Mouse (Mus musculus) forebrain, embryonic 12.5 days (tissue): ENCODE measurements around the gene Cer1. TPM values are rescaled to one million over a fixed set of nuclear protein-coding genes. Genes with fewer than 3 reads are reported as not detected.

Experiments
- ATAC-seq: fragments of 200-750 bp; cut with Nextera tagmentation; 2 replicates; pipeline ENCODE4 v1.8.0; 2017; ENCODE audit warnings: moderate TSS enrichment; ENCODE audit not compliant: low FRiP score
- H3K27ac ChIP-seq: fragments of 300-500 bp; sonication (generic); 2 replicates; pipeline ENCODE4 v1.5.1; 2016; ENCODE audit warnings: mild to moderate bottlenecking
- H3K27me3 ChIP-seq: fragments of 300-500 bp; sonication (generic); 2 replicates; pipeline ENCODE4 v1.6.1; 2016; ENCODE audit warnings: mild to moderate bottlenecking
- H3K36me3 ChIP-seq: fragments of 300-500 bp; sonication (generic); replicated peaks from 2 replicates; pipeline ENCODE4 v1.6.1; 2016; ENCODE audit warnings: mild to moderate bottlenecking
- H3K4me1 ChIP-seq: fragments of 300-500 bp; sonication (generic); 2 replicates; pipeline ENCODE4 v1.6.1; 2016
- H3K4me2 ChIP-seq: fragments of 300-500 bp; sonication (generic); 2 replicates; pipeline ENCODE4 v1.6.1; 2016; ENCODE audit warnings: mild to moderate bottlenecking, moderate library complexity
- H3K4me3 ChIP-seq: fragments of 300-500 bp; sonication (generic); replicated peaks from 2 replicates; pipeline ENCODE4 v1.5.1; 2016; ENCODE audit warnings: mild to moderate bottlenecking
- H3K9ac ChIP-seq: fragments of 300-500 bp; sonication (generic); 2 replicates; pipeline ENCODE4 v1.6.1; 2016; ENCODE audit warnings: mild to moderate bottlenecking
- H3K9me3 ChIP-seq: fragments of 300-500 bp; sonication (generic); 2 replicates; pipeline ENCODE4 v1.6.1; 2016
- WGBS: fragments of 180-500 bp; shearing (Covaris S2); methylation state at CpG from one replicate; pipeline ENCODE4 v1.1.7; 2016; 5-methylcytosine and 5-hydroxymethylcytosine counted together
- polyA plus RNA-seq: library from polyadenylated mRNA; unstranded; fragments of >200 nt; fragmentation: Nextera tagmentation; extraction: Ambion mirVana; gene quantifications from 2 replicates; pipeline ENCODE4 v1.2.1, GENCODE M21; 2016

Cer1 gene
- polyA plus RNA-seq, 1 experiment from 2014 or later = not detected

DNA sequence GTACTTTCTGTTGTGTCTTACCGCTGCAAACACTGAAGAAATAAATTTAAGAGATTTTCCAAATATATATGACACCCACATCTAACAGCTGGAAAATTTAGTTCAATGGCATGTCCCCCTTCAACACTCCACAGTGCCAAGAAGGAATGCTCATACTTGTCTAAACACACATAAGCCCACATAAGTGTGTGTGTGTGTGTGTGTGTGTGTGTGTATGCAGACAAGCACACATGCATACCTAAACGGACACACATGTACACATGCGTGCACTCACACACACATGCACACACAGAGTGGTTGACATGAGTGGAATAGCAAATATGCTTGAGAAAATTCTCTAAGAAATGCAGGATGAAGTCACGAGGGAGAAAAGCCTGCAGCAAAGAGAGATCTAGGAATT, 12.4 kb downstream of the Cer1 start:
- Histone ChIP-seq H3K4me3 (no peak overlapping the region), H3K9ac (no peak overlapping the region), H3K9me3 (no peaks in the 10 kb centered on the region), H3K4me1 (peaks cover 9% of the 10 kb centered on the region), H3K4me2 (no peak overlapping the region), H3K36me3 (no peaks in the 10 kb centered on the region), H3K27me3 (no peaks in the 10 kb centered on the region), H3K27ac (no peak overlapping the region)
- ATAC-seq = no peak
- WGBS = 81% methylated on average over 4 of the region's 4 CpGs

DNA sequence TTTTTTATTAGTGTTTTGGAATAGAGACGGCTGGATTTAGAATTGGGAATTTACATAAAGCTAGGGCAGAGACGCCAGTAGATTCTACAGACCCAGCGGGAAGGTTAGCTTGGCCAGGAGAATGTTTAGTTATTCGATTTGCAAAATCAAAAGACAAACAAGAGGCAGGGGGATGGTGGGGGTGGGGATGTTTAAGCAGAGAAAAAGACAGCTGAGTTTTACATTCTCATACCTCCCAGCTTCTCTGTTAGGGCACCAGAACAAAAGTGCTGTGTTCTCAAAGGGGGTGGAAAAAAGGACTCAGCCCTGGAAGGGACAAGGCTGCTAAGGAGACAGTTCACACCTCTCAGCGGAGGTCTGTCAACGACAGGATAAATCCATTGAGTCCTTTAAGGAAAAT, 12.8 kb downstream of the Cer1 start:
- no peak overlapping the region for H3K4me3 ChIP-seq
- no peaks in the 10 kb centered on the region for H3K9me3 ChIP-seq
- ATAC-seq = no peak
- H3K27me3 ChIP-seq = no peaks in the 10 kb centered on the region
- H3K36me3 ChIP-seq = no peaks in the 10 kb centered on the region
- H3K27ac ChIP-seq = no peak overlapping the region
- H3K4me2 ChIP-seq = no peak overlapping the region
- WGBS = 33% methylated on average over 6 of the region's 6 CpGs
- H3K9ac ChIP-seq = no peak overlapping the region
- H3K4me1 ChIP-seq = peaks cover 9% of the 10 kb centered on the region

DNA sequence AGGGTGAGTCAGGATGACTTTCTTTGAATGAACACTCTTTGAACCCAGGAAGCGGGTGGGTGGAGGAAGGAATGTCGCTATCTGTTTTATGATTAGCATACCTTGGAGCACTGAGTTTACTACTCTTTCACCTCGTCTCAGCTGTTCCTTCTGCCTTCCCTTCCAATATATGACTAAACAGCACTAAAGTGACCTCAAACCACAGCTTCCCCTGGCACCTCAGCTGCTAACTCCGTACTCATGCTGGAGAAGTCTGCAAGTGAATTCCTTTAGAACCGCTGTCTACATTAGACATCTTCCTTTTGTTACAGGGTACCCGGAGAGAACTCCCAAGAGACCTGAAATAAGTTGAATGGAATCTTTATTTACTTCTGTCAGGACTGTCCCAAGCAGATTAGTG, 14.0 kb downstream of the Cer1 start:
- Histone ChIP-seq H3K27me3 (no peaks in the 10 kb centered on the region), H3K36me3 (no peaks in the 10 kb centered on the region), H3K4me2 (no peak overlapping the region), H3K9ac (no peak overlapping the region), H3K27ac (no peak overlapping the region), H3K4me1 (peaks cover 9% of the 10 kb centered on the region), H3K9me3 (no peaks in the 10 kb centered on the region), H3K4me3 (no peak overlapping the region)
- ATAC-seq = no peak
- WGBS = 90% methylated on average over 6 of the region's 6 CpGs

DNA sequence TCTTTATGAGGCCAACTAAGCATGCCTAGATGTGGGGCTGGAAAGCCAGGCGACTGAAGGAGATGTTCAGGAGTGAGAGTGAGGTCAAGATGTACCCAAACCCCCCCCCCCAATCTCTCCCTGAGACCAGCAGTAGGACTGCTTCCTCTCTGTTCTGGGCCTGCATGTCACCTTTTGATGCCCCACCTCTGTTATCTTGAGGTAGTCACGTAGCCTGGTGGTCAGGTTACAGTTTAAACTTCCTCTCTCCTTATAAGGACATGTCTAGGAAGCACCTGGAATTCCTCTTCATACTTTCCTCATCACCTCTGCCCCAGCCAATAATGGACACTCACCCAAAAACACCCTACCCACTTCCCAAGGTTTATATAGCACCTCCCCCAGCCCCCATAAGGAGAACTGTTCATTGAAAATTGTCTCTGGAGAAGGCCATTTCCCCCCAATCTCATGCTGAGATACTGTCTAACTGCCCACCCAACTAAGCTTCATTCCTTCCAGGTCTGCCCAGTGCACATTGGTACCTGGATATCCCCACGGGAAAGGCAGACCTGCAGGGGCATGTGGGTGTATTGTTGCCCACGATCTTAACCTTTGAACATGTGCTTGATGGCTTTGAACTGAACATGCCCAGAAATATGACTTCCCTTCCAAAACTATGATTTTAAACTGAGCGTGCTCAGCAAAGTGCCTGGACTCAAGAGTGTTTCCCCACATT, 17.1 kb downstream of the Cer1 start:
- no peaks in the 10 kb centered on the region for H3K36me3 ChIP-seq
- H3K27ac ChIP-seq = no peak overlapping the region
- WGBS = 87% methylated on average over 5 of the region's 5 CpGs
- no peak overlapping the region for H3K4me3 ChIP-seq
- H3K4me2 ChIP-seq = no peak overlapping the region
- H3K27me3 ChIP-seq = no peaks in the 10 kb centered on the region
- H3K9me3 ChIP-seq = no peaks in the 10 kb centered on the region
- peaks cover 9% of the 10 kb centered on the region for H3K4me1 ChIP-seq
- no peak overlapping the region for H3K9ac ChIP-seq
- ATAC-seq = no peak

DNA sequence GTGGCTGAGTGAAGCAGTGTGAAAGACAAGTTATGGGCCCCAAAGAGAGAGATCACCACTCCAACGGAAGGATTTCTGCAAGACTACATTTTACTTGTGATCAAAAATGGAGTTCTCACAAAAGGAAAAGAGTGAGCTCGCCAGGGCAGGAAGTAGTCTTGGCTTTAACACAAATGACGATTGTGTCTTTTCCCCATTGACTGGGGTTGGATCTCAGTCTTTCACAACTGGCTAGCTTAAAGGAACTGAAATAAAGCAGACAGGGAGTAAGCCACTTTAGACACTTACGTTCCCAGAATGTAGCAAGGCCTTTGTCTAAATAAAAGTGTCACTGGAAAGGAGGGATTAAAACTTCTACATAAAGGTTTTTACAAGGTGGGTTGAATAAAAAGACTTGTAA, 17.8 kb downstream of the Cer1 start:
- no peak overlapping the region for H3K9ac ChIP-seq
- no peak for ATAC-seq
- 31% methylated on average over 4 of the region's 4 CpGs for WGBS
- no peaks in the 10 kb centered on the region for H3K27me3 ChIP-seq
- H3K36me3 ChIP-seq = no peaks in the 10 kb centered on the region
- H3K4me3 ChIP-seq = no peak overlapping the region
- no peak overlapping the region for H3K27ac ChIP-seq
- H3K4me2 ChIP-seq = no peak overlapping the region
- H3K9me3 ChIP-seq = no peaks in the 10 kb centered on the region
- peaks cover 1% of the 10 kb centered on the region for H3K4me1 ChIP-seq

DNA sequence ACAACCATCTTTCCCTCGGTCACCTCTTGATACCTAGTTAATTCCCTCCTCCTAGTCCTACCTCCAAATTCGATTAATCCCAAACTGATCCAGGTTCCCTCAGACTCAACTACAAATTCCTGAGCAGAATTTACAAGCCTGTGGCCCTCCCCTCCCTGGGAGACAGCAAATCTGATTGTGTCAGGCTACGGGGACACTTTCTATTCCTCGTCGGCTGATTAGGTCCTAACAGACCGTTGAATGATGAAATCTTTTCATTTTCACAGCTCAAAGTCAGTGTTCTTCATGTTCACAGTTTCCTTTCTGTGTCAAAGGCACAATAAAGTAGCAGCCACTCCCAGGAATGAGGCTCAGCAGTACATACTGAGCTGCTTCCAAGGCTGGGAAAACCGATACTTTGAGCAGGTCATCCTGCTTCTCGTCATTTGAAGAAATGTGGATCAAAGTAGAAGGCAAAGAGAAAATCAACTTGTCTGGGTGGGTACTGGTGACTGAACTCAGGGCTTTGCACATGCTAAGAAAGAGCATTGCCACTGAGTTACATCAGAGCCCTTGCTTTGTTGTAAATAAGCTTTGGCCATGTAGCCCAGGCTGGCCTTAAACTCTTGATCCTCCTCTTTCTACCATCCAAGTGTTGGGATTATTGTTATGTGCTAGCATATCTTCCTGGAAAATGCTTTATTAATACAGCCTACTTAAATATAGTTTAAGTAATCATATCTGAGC, 19.8 kb downstream of the Cer1 start:
- no peak overlapping the region for H3K4me3 ChIP-seq
- ATAC-seq = no peak
- no peaks in the 10 kb centered on the region for H3K36me3 ChIP-seq
- no peak overlapping the region for H3K27ac ChIP-seq
- WGBS = 78% methylated on average over 8 of the region's 8 CpGs
- no peaks in the 10 kb centered on the region for H3K27me3 ChIP-seq
- H3K9ac ChIP-seq = no peak overlapping the region
- no peaks in the 10 kb centered on the region for H3K9me3 ChIP-seq
- H3K4me2 ChIP-seq = no peak overlapping the region
- no peaks in the 10 kb centered on the region; the same call in 1 of the 2 replicates for H3K4me1 ChIP-seq

DNA sequence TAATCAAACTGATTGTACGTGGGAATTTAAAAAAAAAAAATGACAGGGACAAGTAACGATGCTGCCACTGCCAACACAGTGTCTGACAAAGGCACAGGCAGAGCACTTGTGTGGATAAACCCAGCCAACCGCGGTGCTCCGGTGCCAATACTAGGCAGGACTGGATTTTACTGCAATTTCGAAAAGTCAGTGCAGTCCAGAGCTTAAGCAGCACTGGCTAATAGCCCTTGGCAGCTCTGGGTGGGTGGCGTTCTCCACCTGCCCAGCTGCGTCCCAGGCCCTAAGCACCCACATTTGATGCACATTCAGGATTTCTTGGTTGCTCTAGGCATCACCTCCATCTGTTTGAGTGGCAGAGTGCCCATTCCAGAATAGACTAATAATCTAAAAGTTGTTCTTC, 21.6 kb downstream of the Cer1 start:
- H3K4me2 ChIP-seq = no peak overlapping the region
- no peak for ATAC-seq
- WGBS = 78% methylated on average over 8 of the region's 8 CpGs

DNA sequence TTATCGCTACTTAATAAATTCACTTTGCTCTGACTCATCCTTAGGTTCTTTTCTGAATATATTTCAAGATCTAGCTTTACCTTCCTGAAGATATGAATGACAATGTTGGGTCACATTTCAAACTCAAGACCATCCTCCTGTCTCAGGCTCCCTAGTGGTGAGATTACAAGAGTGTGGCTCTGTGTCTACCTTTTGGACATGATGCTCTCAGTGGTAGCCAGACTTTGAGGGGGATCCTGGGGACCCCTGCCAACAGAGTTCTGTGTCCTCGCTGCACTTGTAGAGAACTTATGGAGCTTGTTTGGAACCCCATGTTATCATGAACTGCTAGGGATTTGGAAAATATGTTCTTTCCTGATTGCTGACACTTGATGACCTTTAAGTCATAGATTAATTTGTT, 23.5 kb downstream of the Cer1 start:
- Histone ChIP-seq H3K27me3 (no peaks in the 10 kb centered on the region), H3K9me3 (no peaks in the 10 kb centered on the region), H3K4me3 (no peak overlapping the region), H3K4me2 (no peak overlapping the region), H3K36me3 (no peaks in the 10 kb centered on the region), H3K4me1 (peaks cover 10% of the 10 kb centered on the region), H3K27ac (no peak overlapping the region), H3K9ac (no peak overlapping the region)
- 96% methylated on average over 2 of the region's 2 CpGs for WGBS
- ATAC-seq = no peak

More for the DNA sequence above, 21.6 kb downstream of the Cer1 start:
- Histone ChIP-seq H3K36me3 (no peaks in the 10 kb centered on the region), H3K27ac (no peak overlapping the region), H3K9ac (no peak overlapping the region), H3K4me1 (peaks cover 5% of the 10 kb centered on the region), H3K9me3 (no peaks in the 10 kb centered on the region), H3K27me3 (no peaks in the 10 kb centered on the region), H3K4me3 (no peak overlapping the region)

DNA sequence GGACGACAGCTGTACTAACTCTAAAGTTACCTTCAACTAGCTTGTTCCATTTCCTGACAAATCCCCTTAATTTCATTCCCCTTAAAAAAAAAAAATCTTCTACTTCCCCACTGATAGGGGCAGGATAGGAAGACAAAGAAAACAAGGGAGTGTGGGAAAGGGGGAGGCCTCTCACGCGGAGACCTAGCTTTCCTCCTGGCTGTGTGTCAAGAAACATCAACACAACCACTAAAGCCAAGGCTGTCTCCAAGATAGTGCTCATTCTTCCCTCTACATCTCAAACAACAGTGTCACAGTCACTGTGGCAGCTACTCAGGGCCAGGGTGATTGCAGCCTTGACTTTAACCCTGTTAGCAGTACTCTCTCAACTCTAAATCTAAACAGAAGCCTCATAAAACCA, 24.4 kb downstream of the Cer1 start:
- H3K4me2 ChIP-seq = no peak overlapping the region
- H3K9me3 ChIP-seq = no peaks in the 10 kb centered on the region
- no peaks in the 10 kb centered on the region for H3K36me3 ChIP-seq
- no peak for ATAC-seq
- WGBS = 37% methylated on average over 3 of the region's 3 CpGs
- H3K27me3 ChIP-seq = no peaks in the 10 kb centered on the region
- H3K4me1 ChIP-seq = peaks cover 10% of the 10 kb centered on the region
- H3K27ac ChIP-seq = no peak overlapping the region
- no peak overlapping the region for H3K4me3 ChIP-seq
- no peak overlapping the region for H3K9ac ChIP-seq

DNA sequence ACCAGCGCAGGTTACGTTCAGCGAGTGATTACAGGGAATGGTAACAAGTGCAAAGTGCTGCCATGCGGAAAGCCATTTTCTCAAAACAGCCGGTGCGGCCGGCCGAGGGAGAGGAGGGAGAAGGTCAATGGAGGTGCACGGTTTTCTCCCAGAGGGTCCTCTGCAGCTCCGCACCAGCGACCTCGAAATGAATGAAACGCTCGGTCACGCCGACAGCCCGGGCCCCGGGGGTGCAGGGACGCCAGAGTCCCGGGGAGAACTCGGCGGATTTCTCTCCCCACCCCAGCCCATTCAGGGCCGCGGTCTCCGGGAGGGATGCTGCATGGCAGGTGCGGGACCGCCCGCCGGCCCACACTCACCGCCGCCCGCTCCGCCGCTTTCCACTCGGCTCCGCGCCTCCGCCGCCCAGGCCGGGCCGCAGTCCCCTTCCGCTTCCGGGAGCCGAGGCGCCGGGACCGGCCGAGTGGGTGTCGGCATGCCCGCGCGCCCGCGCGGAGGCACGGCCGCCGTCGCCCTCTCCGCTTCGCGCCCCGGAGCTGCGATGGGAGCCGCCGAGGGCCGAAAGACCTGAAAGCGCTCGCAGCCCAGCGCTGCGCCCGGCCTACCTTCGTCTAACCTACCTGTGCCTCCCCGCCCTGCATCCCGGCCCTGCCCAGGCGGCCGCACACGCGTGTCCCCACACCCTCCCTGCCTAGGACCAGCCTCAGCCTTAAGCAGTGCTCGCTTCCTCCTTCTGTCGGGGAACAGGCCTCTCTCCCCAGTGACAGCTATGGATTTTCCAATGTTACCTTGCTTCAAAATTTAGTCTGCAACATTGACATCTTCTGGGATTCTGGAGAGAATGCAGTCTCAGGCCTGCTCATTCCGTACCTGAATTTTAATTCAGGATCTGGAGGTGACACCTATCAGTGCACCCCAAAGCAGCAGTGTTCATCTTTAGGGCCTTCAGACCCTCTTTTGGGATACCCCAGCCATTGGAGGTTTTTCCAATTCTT, 25.5 kb downstream of the Cer1 start, which contains the start of gene Zdhhc21:
TSS of gene Zdhhc21 (minus strand) at position 828 of the 995 bp plus-strand sequence.
- Histone ChIP-seq H3K4me3 (peak within 1 kb of the TSS; percentile 77), H3K4me1 (peaks cover 13% of the 10 kb centered on the region), H3K9me3 (no peaks in the 10 kb centered on the region), H3K36me3 (no peaks in the 10 kb centered on the region), H3K9ac (peak within 1 kb of the TSS; percentile 92), H3K27ac (peak within 1 kb of the TSS; percentile 88), H3K4me2 (peak within 1 kb of the TSS; percentile 67), H3K27me3 (no peaks in the 10 kb centered on the region)
- 1% methylated on average over 80 of the region's 82 CpGs for WGBS
- ATAC-seq = peak; percentile 92

DNA sequence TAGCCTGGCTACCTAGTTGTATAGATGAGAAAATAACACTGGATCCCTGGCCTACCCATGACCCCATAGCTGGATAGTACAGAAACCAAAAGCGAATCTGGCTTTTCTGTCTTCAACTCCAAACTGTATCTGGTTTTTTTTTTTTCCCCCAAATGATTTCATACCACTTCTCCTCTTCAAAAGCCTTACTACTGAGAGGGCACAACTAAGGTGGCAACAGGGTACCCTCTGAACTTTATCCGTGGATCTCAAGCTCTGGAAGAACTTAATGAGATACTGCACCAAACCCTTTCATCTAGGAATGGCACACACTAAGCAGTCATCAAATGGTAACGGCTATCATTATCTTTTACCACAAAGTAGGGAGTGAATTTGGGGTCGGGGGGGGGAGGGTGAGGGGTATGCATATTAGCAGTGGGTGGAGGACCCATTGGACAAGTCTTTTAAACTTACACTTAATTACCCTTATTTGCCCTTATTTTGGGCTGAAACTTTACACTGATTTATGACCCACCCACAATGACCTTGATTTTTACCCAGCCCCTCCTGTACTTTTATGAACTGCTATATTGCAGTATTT, 26.4 kb downstream of the Cer1 start:
- H3K4me1 ChIP-seq = peaks cover 13% of the 10 kb centered on the region
- no peaks in the 10 kb centered on the region for H3K27me3 ChIP-seq
- peak overlapping the region; percentile 77 for H3K4me3 ChIP-seq
- no peaks in the 10 kb centered on the region for H3K9me3 ChIP-seq
- peak overlapping the region; percentile 92 for H3K9ac ChIP-seq
- peak overlapping the region; percentile 88; the same call in 1 of the 2 replicates for H3K27ac ChIP-seq
- ATAC-seq = peak; percentile 28; the same call in 1 of the 2 replicates
- peak overlapping the region; percentile 67 for H3K4me2 ChIP-seq
- no peaks in the 10 kb centered on the region for H3K36me3 ChIP-seq
- 30% methylated on average over 4 of the region's 4 CpGs for WGBS

DNA sequence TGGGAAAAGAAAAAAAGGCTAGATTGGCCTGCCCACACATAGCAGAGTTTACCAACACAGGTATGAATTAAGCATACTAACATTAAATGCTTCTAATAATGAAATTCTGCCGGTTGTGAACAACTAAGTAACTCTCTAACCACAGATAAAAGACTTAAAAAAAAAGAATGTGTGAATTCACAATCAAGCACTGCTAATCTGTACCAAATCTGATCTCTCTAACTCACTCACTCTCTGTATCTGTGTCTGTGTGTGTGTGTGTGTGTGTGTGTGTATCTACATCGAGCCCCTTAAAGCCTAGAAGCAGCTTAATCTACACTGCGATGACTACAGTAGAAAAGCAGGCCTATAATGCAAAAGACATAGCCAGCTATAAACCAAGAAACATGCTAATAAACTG, 28.0 kb downstream of the Cer1 start:
- whole genome bisulfite sequencing = 90% methylated on average over 3 of the region's 3 CpGs
- H3K4me2 ChIP-seq = no peak overlapping the region
- no peak overlapping the region for H3K4me3 ChIP-seq
- H3K9me3 ChIP-seq = no peaks in the 10 kb centered on the region
- no peaks in the 10 kb centered on the region for H3K27me3 ChIP-seq
- peaks cover 13% of the 10 kb centered on the region for H3K4me1 ChIP-seq
- no peak overlapping the region for H3K9ac ChIP-seq
- no peak for ATAC-seq
- no peaks in the 10 kb centered on the region for H3K36me3 ChIP-seq
- no peak overlapping the region for H3K27ac ChIP-seq
